Mouse (Mus musculus) E14TG2a.4 (cell line): ENCODE measurements around the gene Gna15.

Source experiments
- CTCF ChIP-seq: conservative IDR thresholded peaks from 2 replicates; pipeline ENCODE4 v1.5.1; 2014; ENCODE audit warnings: low read length
- NANOG ChIP-seq: IDR thresholded peaks from 2 replicates; pipeline ENCODE4 v1.6.1; 2014; ENCODE audit warnings: borderline replicate concordance, low read length, mixed read lengths

DNA sequence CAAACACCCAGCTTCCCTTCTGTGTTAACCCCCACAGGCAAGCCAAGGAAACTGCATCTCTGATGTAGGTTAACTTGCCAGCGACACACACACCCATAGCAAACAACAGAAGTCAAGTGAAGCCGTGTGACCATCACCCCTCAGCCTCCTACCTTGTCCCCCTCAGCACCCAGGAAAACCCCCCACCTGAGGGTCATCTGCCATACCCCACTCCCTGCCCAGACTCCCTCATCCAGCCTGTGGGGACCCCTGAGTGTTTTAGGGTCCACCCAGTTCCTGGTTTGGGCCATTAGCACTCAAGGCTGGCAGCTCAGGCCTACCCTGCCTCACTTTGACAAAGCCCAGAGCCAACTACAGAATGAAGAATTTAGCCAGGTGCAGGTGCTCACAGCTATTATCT is 58.0 kb downstream of the Gna15 start:
- no peak for TF ChIP-seq NANOG
- no peak for TF ChIP-seq CTCF
